Mouse (Mus musculus): ENCODE measurements around the gene Alox5. TPM values are rescaled to one million over a fixed set of nuclear protein-coding genes. Genes with fewer than 3 reads are reported as not detected.

The Alox5 gene
- total and polyA plus RNA-seq, 3 experiments = not detected

- Histone ChIP-seq H3K4me3 (replicated peaks in 1 of 3; ENCODE audit: low read depth in 2 of 3, low read length in 2 of 3, poor library complexity in 1 of 3) (no peak overlapping the region), H3K4me1 (ENCODE audit: control insufficient read depth in 1 of 2, insufficient read depth in 2 of 2) (no peaks in the 10 kb centered on the region; a peak in 1 of 4 replicates), H3K36me3 (replicated peaks in 1 of 2; ENCODE audit: control insufficient read depth in 1 of 2, insufficient read depth in 1 of 2, low read length in 1 of 2) (peaks cover 3 to 9% of the 10 kb centered on the region in 2 experiments), H3K79me2 (replicated peaks; ENCODE audit: control insufficient read depth, extremely low read depth, insufficient read depth, poor library complexity, severe bottlenecking) (no peaks in the 10 kb centered on the region), H3K9ac (ENCODE audit: insufficient read depth, low read depth) (no peak overlapping the region), H3K9me3 (replicated peaks; ENCODE audit: low read length) (no peaks in the 10 kb centered on the region), H3K27ac (ENCODE audit: insufficient read depth, low read depth) (no peak overlapping the region), H3K27me3 (replicated peaks) (no peaks in the 10 kb centered on the region), H3K4me2 (ENCODE audit: insufficient read depth, low read depth, poor library complexity, severe bottlenecking) (no peak overlapping the region)
- in situ Hi-C loops (cut with MboI; ENCODE audit: low pct_ligation_motif_present, low pct_unique_long_range_greater_than_20kb, low sequenced_read_pairs) = loop anchor here (25.0 kb wide), 2 partner anchors 190 to 390 kb away; partner anchors contain the start of gene Washc2
- no peak for DNase-seq (ENCODE audit: extremely low read depth)
- TF ChIP-seq MEF2A (IDR thresholded peaks at IDR 0.05; ENCODE audit: borderline replicate concordance, low read depth, low read length) = no peak
- no peak for TF ChIP-seq TBP (conservative IDR thresholded peaks at IDR 0.05; ENCODE audit: low read depth, low read length)
- no peak for TF ChIP-seq NRF1 (IDR thresholded peaks at IDR 0.05; ENCODE audit: low read depth, low read length)
- no peak for TF ChIP-seq ZNF384 (IDR thresholded peaks at IDR 0.05; ENCODE audit: low read depth, low read length)
- no peak for TF ChIP-seq ZC3H11A (IDR thresholded peaks at IDR 0.05; ENCODE audit: low read depth, low read length)
- no peak for TF ChIP-seq ETS1 (conservative IDR thresholded peaks at IDR 0.05; ENCODE audit: low read depth, low read length)
- no peak for TF ChIP-seq USF2 (conservative IDR thresholded peaks at IDR 0.05; ENCODE audit: low read depth, low read length)
- TF ChIP-seq GABPA (IDR thresholded peaks at IDR 0.05; ENCODE audit: insufficient replicate concordance, low read depth, low read length) = no peak
- TF ChIP-seq BHLHE40 (IDR thresholded peaks at IDR 0.05; ENCODE audit: low read depth, low read length) = no peak
- no peak for TF ChIP-seq HCFC1 (IDR thresholded peaks at IDR 0.05; ENCODE audit: low read depth, low read length)
- TF ChIP-seq ZKSCAN1 (IDR thresholded peaks at IDR 0.05; ENCODE audit: borderline replicate concordance, low read depth, low read length) = no peak
- TF ChIP-seq CHD1 (IDR thresholded peaks at IDR 0.05; ENCODE audit: low read depth, low read length) = no peak
- TF ChIP-seq E2F4 (IDR thresholded peaks at IDR 0.05; ENCODE audit: insufficient replicate concordance, low read depth, low read length) = no peak
- TF ChIP-seq IRF4 (IDR thresholded peaks at IDR 0.05; ENCODE audit: low read depth, low read length) = no peak
- no peak for TF ChIP-seq MAFK (IDR thresholded peaks at IDR 0.05; ENCODE audit: insufficient replicate concordance, low read length)
- TF ChIP-seq MAX (IDR thresholded peaks at IDR 0.05; ENCODE audit: low read length) = no peak
- dilution Hi-C loops (cut with MboI; ENCODE audit: extremely low pct_ligation_motif_present, extremely low pct_unique_long_range_greater_than_20kb, low sequenced_read_pairs) = no loop called here
Measured at GRCm38 (mm10) chr6:116401746-116402423, 59.1 kb downstream of the Alox5 start.

- DNase-seq (ENCODE audit: extremely low read depth) = no peak
Measured at GRCm38 (mm10) chr6:116398136-116398535, 62.8 kb downstream of the Alox5 start.

More at GRCm38 (mm10) chr6:116398136-116398535, 62.8 kb downstream of the Alox5 start:
- Histone ChIP-seq H3K9ac (ENCODE audit: insufficient read depth, low read depth) (no peak overlapping the region), H3K27ac (ENCODE audit: insufficient read depth, low read depth) (no peak overlapping the region), H3K36me3 (replicated peaks in 1 of 2; ENCODE audit: control insufficient read depth in 1 of 2, insufficient read depth in 1 of 2, low read length in 1 of 2) (peaks cover 0 to 5% of the 10 kb centered on the region in 2 experiments), H3K4me2 (ENCODE audit: insufficient read depth, low read depth, poor library complexity, severe bottlenecking) (no peak overlapping the region), H3K4me1 (ENCODE audit: control insufficient read depth in 1 of 2, insufficient read depth in 2 of 2) (no peaks in the 10 kb centered on the region), H3K27me3 (replicated peaks) (no peaks in the 10 kb centered on the region), H3K79me2 (replicated peaks; ENCODE audit: control insufficient read depth, extremely low read depth, insufficient read depth, poor library complexity, severe bottlenecking) (no peaks in the 10 kb centered on the region), H3K9me3 (replicated peaks; ENCODE audit: low read length) (no peaks in the 10 kb centered on the region), H3K4me3 (replicated peaks in 1 of 3; ENCODE audit: low read depth in 2 of 3, low read length in 2 of 3, poor library complexity in 1 of 3) (no peak overlapping the region)
- in situ Hi-C loops (cut with MboI; ENCODE audit: low pct_ligation_motif_present, low pct_unique_long_range_greater_than_20kb, low sequenced_read_pairs) = no loop called here
- dilution Hi-C loops (cut with MboI; ENCODE audit: extremely low pct_ligation_motif_present, extremely low pct_unique_long_range_greater_than_20kb, low sequenced_read_pairs) = no loop called here
- no peak for TF ChIP-seq NRF1 (IDR thresholded peaks at IDR 0.05; ENCODE audit: low read depth, low read length)
- TF ChIP-seq POLR2AphosphoS2 (IDR thresholded peaks at IDR 0.05; ENCODE audit: low read depth, low read length) = no peak
- no peak for TF ChIP-seq UBTF (IDR thresholded peaks at IDR 0.05; ENCODE audit: low read depth, low read length)

Data from CH12.LX (cell line).